Mouse (Mus musculus) stomach, embryonic 15.5 days (tissue): Measurements from ENCODE around the gene Rnf130. TPM values are rescaled to one million over a fixed set of nuclear protein-coding genes. Genes with fewer than 3 reads are reported as not detected.
"Not testable (repeated sequence)": the region's sequence is repeated elsewhere in the genome, so short reads cannot be mapped to it uniquely, and the experiment has no call there.

Source experiments
- ATAC-seq: fragments of 200-750 bp; cut with Nextera tagmentation; 2 replicates; pipeline ENCODE4 v1.8.0; 2017; ENCODE audit warnings: low read depth, moderate number of reproducible peaks, moderate TSS enrichment; ENCODE audit not compliant: insufficient read depth, low FRiP score
- H3K27ac ChIP-seq: fragments of 300-500 bp; sonication (generic); 2 replicates; pipeline ENCODE4 v1.5.1; 2015; ENCODE audit warnings: mild to moderate bottlenecking, inconsistent platforms
- H3K27me3 ChIP-seq: fragments of 300-500 bp; sonication (generic); replicated peaks from 2 replicates; pipeline ENCODE4 v1.6.1; 2015; ENCODE audit warnings: inconsistent platforms
- H3K36me3 ChIP-seq: fragments of 300-500 bp; sonication (generic); 2 replicates; pipeline ENCODE4 v1.6.1; 2015; ENCODE audit warnings: inconsistent platforms
- H3K4me1 ChIP-seq: fragments of 300-500 bp; sonication (generic); 2 replicates; pipeline ENCODE4 v1.6.1; 2015; ENCODE audit warnings: inconsistent platforms
- H3K4me2 ChIP-seq: fragments of 300-500 bp; sonication (generic); 2 replicates; pipeline ENCODE4 v1.6.1; 2015; ENCODE audit warnings: mild to moderate bottlenecking, inconsistent platforms
- H3K4me3 ChIP-seq: fragments of 300-500 bp; sonication (generic); replicated peaks from 2 replicates; pipeline ENCODE4 v1.5.1; 2015; ENCODE audit warnings: inconsistent platforms
- H3K9ac ChIP-seq: fragments of 300-500 bp; sonication (generic); 2 replicates; pipeline ENCODE4 v1.6.1; 2015; ENCODE audit warnings: inconsistent platforms
- H3K9me3 ChIP-seq: fragments of 300-500 bp; sonication (generic); 2 replicates; pipeline ENCODE4 v1.6.1; 2016; ENCODE audit warnings: inconsistent platforms
- WGBS: fragments of 180-500 bp; shearing (Covaris S2); methylation state at CpG from one replicate; pipeline ENCODE4 v1.1.7; 2015; 5-methylcytosine and 5-hydroxymethylcytosine counted together
- polyA plus RNA-seq: library from polyadenylated mRNA; unstranded; fragments of >200 nt; fragmentation: Nextera tagmentation; extraction: Ambion mirVana; gene quantifications from 2 replicates; pipeline ENCODE4 v1.2.1, GENCODE M21; 2015

Gene Rnf130
- polyA plus RNA-seq, 1 experiment from 2014 or later = 57.1 TPM

GRCm38 (mm10) chr11:50095661-50096060 lies 70.5 kb downstream of the Rnf130 start:
- no peaks in the 10 kb centered on the region for H3K9me3 ChIP-seq
- WGBS = 89% methylated on average over 9 of the region's 9 CpGs
- no peaks in the 10 kb centered on the region; the same call in 1 of the 2 replicates for H3K36me3 ChIP-seq
- H3K4me3 ChIP-seq = no peak overlapping the region
- H3K4me2 ChIP-seq = no peak overlapping the region
- H3K9ac ChIP-seq = no peak overlapping the region
- no peak overlapping the region for H3K27ac ChIP-seq
- no peak for ATAC-seq
- no peaks in the 10 kb centered on the region for H3K27me3 ChIP-seq
- H3K4me1 ChIP-seq = no peaks in the 10 kb centered on the region

DNA sequence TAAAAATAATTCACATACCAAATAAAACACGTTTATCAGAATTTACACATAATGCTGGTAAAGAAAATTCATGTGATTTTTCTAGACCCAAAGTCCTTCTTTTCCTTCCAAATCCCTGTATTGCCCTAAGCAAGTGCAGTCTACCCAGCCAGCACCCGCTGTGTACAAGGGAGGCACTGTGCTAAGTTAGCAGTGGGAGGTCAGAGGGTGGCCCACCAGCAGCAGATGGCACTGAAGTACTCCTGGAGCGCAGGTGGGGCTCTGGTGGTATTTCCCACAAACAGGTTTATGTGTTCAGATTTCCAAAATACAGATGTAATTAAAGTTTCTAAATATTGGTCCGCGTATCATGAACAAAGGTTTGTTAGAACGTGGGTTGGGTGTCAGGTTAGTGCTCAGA lies 71.9 kb downstream of the Rnf130 start:
- H3K4me1 ChIP-seq = no peaks in the 10 kb centered on the region
- H3K4me3 ChIP-seq = no peak overlapping the region
- no peak overlapping the region for H3K4me2 ChIP-seq
- ATAC-seq = no peak
- H3K27me3 ChIP-seq = no peaks in the 10 kb centered on the region
- WGBS = 89% methylated on average over 6 of the region's 6 CpGs
- H3K27ac ChIP-seq = no peak overlapping the region
- H3K36me3 ChIP-seq = no peaks in the 10 kb centered on the region; the same call in 1 of the 2 replicates
- no peaks in the 10 kb centered on the region for H3K9me3 ChIP-seq
- H3K9ac ChIP-seq = no peak overlapping the region

- no peaks in the 10 kb centered on the region for H3K4me1 ChIP-seq
- no peak for ATAC-seq
- 82% methylated on average over 8 of the region's 8 CpGs for WGBS
- H3K36me3 ChIP-seq = no peaks in the 10 kb centered on the region; the same call in 1 of the 2 replicates
- H3K27ac ChIP-seq = no peak overlapping the region
- H3K27me3 ChIP-seq = no peaks in the 10 kb centered on the region
- H3K9me3 ChIP-seq = no peaks in the 10 kb centered on the region
- H3K4me3 ChIP-seq = no peak overlapping the region
- no peak overlapping the region for H3K9ac ChIP-seq
- no peak overlapping the region for H3K4me2 ChIP-seq
These were observed 73.9 kb downstream of the Rnf130 start for GRCm38 (mm10) chr11:50098961-50099481.

- no peaks in the 10 kb centered on the region for H3K27me3 ChIP-seq
- 84% methylated on average over 2 of the region's 2 CpGs for WGBS
- no peak overlapping the region for H3K27ac ChIP-seq
- no peaks in the 10 kb centered on the region for H3K36me3 ChIP-seq
- H3K9me3 ChIP-seq = no peaks in the 10 kb centered on the region
- H3K4me1 ChIP-seq = no peaks in the 10 kb centered on the region
- no peak overlapping the region for H3K9ac ChIP-seq
- H3K4me2 ChIP-seq = no peak overlapping the region
- no peak overlapping the region for H3K4me3 ChIP-seq
- ATAC-seq = no peak
These were observed 74.5 kb downstream of the Rnf130 start for GRCm38 (mm10) chr11:50099692-50100091.

DNA sequence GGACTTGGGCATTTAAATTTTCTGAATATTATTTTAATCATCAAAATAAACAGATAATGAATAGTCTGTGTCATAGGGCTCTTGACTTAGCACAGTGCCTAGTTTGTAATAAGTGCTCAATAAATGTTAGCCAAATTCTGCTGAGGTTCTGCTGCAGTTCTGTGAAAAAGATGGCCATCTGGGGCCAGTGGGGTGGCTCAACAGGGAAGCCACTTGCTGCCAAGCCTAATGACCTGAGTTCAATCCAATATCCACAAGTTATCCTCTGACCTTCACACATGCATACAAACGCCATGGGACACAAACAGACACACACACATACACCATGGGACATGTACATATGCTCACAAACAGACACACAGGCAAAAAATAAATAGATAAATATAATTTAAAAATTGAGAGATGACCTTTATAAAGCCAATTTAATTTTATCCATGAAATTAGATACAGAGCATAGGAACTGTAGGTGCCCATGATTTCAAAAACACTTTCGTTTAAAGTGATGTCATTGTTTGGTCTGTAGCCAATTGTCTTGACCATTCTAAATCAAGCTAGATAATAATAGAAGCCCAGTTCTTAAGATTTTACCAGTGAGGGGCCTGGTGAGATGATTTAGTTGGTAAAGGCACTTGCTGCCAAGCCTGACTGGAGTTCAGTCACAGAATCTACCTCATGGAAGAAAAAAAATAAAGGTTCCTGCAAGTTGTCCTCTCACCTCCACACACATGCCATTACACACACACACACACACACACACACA lies 75.6 kb downstream of the Rnf130 start:
- Histone ChIP-seq H3K4me1 (no peaks in the 10 kb centered on the region), H3K36me3 (no peaks in the 10 kb centered on the region), H3K9ac (no peak overlapping the region), H3K9me3 (no peaks in the 10 kb centered on the region), H3K4me2 (no peak overlapping the region), H3K4me3 (no peak overlapping the region), H3K27me3 (no peaks in the 10 kb centered on the region), H3K27ac (no peak overlapping the region)
- no peak for ATAC-seq
- WGBS = 79% methylated on average over 2 of the region's 2 CpGs

DNA sequence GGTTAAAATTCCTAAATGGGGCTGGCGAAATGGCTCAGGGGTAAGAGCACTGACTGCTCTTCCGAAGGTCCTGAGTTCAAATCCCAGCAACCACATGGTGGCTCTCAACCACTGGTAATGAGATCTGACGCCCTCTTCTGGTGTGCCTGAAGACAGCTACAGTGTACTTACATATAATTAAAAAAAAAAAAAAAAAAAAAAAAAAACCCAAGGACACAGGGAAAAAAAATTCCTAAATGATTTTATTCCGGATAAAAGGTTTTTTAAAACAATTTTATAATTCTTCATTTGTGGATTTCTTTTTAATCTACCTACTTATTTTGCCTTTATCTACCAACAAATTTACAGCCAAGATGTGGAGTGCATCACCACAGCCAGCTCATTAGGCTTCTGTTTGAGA lies 76.8 kb downstream of the Rnf130 start:
- not testable (repeated sequence) for H3K27ac ChIP-seq, ATAC-seq, H3K36me3 ChIP-seq, H3K4me2 ChIP-seq, H3K4me1 ChIP-seq, H3K9me3 ChIP-seq, H3K4me3 ChIP-seq, H3K27me3 ChIP-seq, H3K9ac ChIP-seq
- WGBS = 86% methylated on average over 4 of the region's 4 CpGs

- Histone ChIP-seq H3K36me3 (no peaks in the 10 kb centered on the region), H3K9ac (no peak overlapping the region), H3K9me3 (no peaks in the 10 kb centered on the region), H3K4me2 (no peak overlapping the region), H3K4me3 (no peak overlapping the region), H3K27ac (no peak overlapping the region), H3K4me1 (0 out of 2 replicates have a peak, but pooled peaks cover 3% of the 10 kb centered on the region), H3K27me3 (no peaks in the 10 kb centered on the region)
- ATAC-seq = no peak
- WGBS = 84% methylated on average over 6 of the region's 6 CpGs
These were observed 78.9 kb downstream of the Rnf130 start for GRCm38 (mm10) chr11:50104016-50104415.

DNA sequence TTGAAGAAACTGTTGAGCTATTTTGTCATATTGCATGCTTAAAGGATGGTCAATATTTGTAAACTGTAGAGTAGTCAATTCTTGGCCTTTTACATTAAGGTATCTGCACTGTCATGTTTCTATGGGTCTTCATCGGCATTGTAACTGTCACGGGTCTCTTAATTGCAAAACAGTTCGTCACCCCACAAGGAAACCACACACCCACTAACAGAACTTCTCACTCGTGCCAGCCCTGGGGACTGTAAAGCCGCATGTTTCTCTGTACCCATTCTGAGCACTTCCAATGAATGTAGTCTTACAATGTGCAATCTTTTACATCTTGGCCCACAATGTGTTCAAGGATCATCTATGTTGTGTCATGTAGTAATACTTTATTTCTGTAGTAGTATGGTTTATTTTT lies 80.1 kb downstream of the Rnf130 start:
- Histone ChIP-seq H3K9ac (no peak overlapping the region), H3K4me3 (no peak overlapping the region), H3K36me3 (no peaks in the 10 kb centered on the region), H3K27ac (no peak overlapping the region), H3K9me3 (no peaks in the 10 kb centered on the region), H3K27me3 (no peaks in the 10 kb centered on the region), H3K4me1 (0 out of 2 replicates have a peak, but pooled peaks cover 3% of the 10 kb centered on the region), H3K4me2 (no peak overlapping the region)
- 77% methylated on average over 5 of the region's 5 CpGs for WGBS
- ATAC-seq = no peak

DNA sequence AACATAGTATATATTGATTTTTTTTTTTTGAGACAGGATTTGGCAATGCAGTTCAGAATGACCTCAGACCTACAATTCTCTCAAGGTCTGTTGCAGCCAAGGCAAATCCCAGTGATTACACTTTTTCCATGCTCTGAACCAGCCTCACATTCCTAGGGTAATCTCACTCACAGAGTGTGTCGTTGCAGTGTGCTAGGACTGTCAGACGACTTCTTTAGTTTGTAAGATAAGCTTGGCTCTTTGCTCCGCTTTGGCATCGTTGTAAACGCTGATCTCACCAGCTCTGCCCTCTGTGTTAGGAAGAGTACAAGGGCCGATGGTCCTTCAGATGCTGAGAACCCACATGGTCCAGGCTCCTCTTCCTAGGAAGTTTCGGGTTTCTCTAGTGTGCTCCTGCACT lies 80.9 kb downstream of the Rnf130 start:
- WGBS = 62% methylated on average over 7 of the region's 7 CpGs
- Histone ChIP-seq H3K4me1 (0 out of 2 replicates have a peak, but pooled peaks cover 3% of the 10 kb centered on the region), H3K9ac (no peak overlapping the region), H3K27me3 (no peaks in the 10 kb centered on the region), H3K27ac (no peak overlapping the region), H3K9me3 (no peaks in the 10 kb centered on the region), H3K4me2 (no peak overlapping the region), H3K36me3 (no peaks in the 10 kb centered on the region), H3K4me3 (no peak overlapping the region)
- ATAC-seq = no peak

DNA sequence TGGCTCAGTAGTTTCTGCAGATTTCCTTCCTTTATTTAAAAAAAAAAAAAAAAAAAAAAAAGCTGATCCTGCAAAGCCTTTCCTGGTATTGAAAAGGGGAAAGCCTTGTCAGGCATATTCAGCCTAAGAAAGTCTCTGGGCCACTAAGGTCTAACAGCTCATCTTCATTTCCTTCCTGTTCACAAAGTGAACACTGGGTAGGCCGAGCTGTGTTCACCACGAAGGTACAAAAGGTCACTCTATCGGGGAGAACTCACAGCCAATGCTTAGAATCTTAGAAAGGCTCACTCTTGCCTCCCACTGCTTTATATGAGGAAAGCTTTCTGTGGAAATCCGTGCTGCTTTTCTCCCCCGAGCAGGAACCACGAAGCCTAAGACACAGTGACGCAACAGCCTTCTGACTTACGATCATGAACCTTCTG lies 83.7 kb downstream of the Rnf130 start:
- Histone ChIP-seq H3K9ac (no peak overlapping the region), H3K4me1 (0 out of 2 replicates have a peak, but pooled peaks cover 3% of the 10 kb centered on the region), H3K9me3 (no peaks in the 10 kb centered on the region), H3K27ac (peak overlapping the region; percentile 26; the same call in 1 of the 2 replicates), H3K4me3 (no peak overlapping the region), H3K27me3 (no peaks in the 10 kb centered on the region), H3K36me3 (no peaks in the 10 kb centered on the region), H3K4me2 (no peak overlapping the region)
- no peak for ATAC-seq
- 75% methylated on average over 8 of the region's 8 CpGs for WGBS

- 22% methylated on average over 5 of the region's 5 CpGs for WGBS
- no peak for ATAC-seq
- H3K4me1 ChIP-seq = no peaks in the 10 kb centered on the region
These were observed 89.2 kb downstream of the Rnf130 start for GRCm38 (mm10) chr11:50114329-50114728.

DNA sequence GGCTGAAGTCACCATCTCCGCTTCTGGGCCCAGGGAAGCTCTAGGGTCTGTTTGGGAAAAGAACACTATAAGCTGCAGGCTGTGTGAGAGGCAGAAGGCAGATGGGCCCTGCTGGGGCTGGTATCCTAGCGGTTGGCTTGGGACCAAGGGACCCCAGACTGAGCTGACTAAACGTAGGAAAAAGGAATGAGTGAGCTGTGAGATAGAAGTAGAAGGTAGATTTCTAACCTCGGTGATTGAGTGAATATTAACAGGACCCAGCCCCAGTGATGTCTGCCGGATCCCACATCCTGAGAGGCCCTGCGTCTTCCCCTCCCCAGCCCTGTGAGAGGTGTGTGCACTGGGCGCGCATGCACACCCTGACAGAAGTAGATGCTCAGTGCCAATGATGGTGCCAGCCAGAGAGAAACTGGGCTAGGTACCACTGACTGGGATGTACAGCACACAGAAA lies 97.5 kb downstream of the Rnf130 start:
- ATAC-seq = no peak
- Histone ChIP-seq H3K4me3 (no peak overlapping the region), H3K27ac (no peak overlapping the region), H3K9me3 (no peaks in the 10 kb centered on the region), H3K27me3 (no peaks in the 10 kb centered on the region), H3K4me1 (no peaks in the 10 kb centered on the region), H3K36me3 (no peaks in the 10 kb centered on the region), H3K4me2 (no peak overlapping the region), H3K9ac (no peak overlapping the region)
- 86% methylated on average over 8 of the region's 8 CpGs for WGBS

More at GRCm38 (mm10) chr11:50114329-50114728, 89.2 kb downstream of the Rnf130 start:
- Histone ChIP-seq H3K27me3 (no peaks in the 10 kb centered on the region), H3K4me2 (no peak overlapping the region), H3K9ac (no peak overlapping the region), H3K36me3 (no peaks in the 10 kb centered on the region), H3K27ac (no peak overlapping the region), H3K9me3 (no peaks in the 10 kb centered on the region), H3K4me3 (no peak overlapping the region)
